Mouse (Mus musculus) testis, adult 2 months (tissue): ENCODE data around the gene Atp2a1.

Experiments
- CTCF ChIP-seq: fragments of 200-500 bp; IDR thresholded peaks from 2 replicates; pipeline ENCODE4 v1.5.1; 2012; ENCODE audit warnings: low read depth, mild to moderate bottlenecking, inconsistent platforms, low read length, moderate library complexity; ENCODE audit not compliant: control insufficient read depth, insufficient read depth, insufficient replicate concordance
- POLR2A ChIP-seq: fragments of 200-500 bp; IDR thresholded peaks from 2 replicates; pipeline ENCODE4 v1.6.1; 2012; ENCODE audit warnings: low read depth, mild to moderate bottlenecking, inconsistent platforms, low read length, moderate library complexity; ENCODE audit not compliant: control insufficient read depth

- TF ChIP-seq CTCF (no peak), POLR2A (no peak)
Observed at GRCm38 (mm10) chr7:126511287-126511686, 48.4 kb upstream of the Atp2a1 start.
